Mouse (Mus musculus) gastrocnemius, adult 8-10 months (tissue): ENCODE results near the gene Col1a2. TPM values are rescaled to one million over a fixed set of nuclear protein-coding genes. Genes with fewer than 3 reads are reported as not detected.

Experiments used
- DNase-seq, 2 experiments: peaks; one replicate each; pipeline ENCODE4 v3.0.0; 2022; ENCODE audit warnings: low spot score in 2 of 2
- total RNA-seq, 4 experiments: library from RNA; stranded (reverse); gene quantifications; 2 replicates each; pipeline ENCODE4 v1.2.4; 2022

Gene Col1a2
- 100 to 1,000 TPM in 1 of 4 experiments, 10 to 100 TPM in 3; 34.0 to 100 (median 47.3) TPM for total RNA-seq

GRCm38 (mm10) chr6:4504603-4505131, at the start of gene Col1a2:
TSS of gene Col1a2 (plus strand) at chr6:4504814.
- DNase-seq: no peak

DNA sequence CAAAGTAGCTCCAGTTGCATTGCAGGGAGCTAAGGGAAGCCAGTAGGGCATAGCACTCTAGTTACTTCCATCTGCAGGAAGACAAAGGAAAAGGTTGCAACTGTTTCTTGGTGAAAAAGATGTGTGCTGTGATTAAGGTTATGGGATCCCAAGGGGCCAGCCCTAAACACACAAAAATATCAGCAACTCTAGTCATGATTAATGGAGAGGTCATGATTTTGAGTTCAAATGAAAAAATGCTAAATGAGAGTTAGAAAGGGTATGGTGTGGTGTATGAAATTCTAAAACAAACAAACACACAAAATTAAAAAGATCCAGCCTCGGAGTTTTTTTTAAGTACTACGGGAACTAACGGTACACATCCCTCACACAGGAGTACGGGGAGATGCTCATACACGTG, 49.1 kb upstream of the Col1a2 start:
- DNase-seq: no peak

DNA sequence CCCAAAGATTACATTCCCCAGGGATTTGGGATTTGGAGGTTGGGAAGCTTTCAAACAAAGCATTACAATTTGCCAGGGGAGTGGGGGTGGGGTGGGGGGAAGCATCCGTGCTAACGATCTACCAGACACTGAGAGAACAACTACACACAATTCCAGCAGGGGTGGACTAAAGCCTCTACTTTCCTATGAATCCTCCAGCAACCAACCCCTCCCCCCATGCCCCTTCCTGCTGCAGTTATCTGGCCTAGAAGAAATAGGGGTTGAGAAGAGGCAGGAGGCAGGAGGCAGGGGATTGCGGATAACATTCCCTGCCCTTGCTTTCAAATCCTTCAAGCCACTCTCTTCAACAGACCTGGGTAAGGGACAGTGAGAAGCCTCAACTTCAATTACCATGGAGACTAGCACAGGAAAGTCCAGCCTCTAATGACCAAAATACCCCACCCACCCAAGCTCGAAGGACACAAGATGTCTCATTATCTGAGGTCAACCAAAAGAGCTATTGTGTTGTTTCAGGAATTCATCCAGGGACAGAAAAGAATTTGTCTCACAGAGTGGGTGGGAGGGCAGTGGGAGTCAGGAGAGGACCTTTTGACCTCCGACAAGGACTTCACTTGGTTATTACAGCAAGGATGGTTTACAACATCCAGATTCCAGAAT, 48.5 kb upstream of the Col1a2 start:
- no peak for DNase-seq

DNA sequence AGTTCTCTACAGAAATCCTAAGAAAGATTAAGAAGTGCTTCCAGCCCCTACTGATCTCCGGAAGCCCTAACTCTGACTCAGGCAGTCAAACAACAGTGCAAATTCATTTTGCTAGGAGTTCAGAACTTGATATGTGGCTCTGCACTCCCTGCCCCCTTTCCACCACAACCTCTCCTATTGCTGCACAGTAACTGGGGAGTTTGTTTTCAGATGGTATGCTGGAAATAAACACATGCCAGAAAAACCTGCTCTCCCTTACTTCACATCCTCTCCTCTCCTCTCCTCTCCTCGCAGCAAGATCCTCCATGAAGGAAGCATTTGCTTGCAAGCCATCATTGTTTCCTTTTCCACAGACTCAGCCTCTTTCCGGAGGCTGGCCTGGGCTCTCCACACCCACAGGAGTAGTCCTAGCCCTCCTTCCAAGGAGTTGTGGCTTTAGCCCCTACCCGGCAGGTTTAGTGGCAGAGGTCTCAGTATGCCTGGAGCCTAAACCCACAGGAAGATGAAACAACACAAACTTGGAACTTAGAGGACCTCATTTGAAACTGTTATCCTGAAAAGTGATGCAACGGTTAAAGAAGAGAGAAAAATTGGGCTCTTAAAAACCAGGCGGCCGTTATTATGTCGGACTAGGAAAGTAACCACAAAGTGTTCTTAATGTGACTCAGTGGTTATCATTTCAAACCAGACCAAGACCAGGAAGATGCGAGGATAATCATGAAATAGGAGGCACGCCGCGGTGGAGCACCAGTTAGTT, 47.7 kb upstream of the Col1a2 start:
- DNase-seq: no peak

GRCm38 (mm10) chr6:4457555-4457996, 47.0 kb upstream of the Col1a2 start:
- DNase-seq: peak; percentile 67 to 78

- no peak for DNase-seq
These were observed 39.3 kb upstream of the Col1a2 start for GRCm38 (mm10) chr6:4465320-4465719.

DNA sequence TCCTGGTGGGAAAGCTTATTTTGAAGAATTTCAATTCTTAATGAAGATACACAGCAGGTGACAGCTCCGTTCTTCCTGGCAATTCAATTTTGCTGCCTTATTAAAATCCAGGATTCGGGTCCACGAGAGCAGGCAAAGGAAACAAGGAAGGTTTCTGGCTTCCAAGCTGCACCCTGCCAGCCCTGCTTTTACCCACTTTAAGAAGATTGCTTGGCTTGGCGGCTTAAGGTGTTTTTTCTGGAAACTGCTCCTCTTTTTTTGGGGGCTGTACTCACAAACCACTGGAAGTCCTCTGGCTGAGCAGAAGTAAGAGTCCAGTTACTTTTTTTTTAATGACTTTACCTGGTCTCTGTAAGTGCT, 21.1 kb upstream of the Col1a2 start:
- no peak for DNase-seq

DNA sequence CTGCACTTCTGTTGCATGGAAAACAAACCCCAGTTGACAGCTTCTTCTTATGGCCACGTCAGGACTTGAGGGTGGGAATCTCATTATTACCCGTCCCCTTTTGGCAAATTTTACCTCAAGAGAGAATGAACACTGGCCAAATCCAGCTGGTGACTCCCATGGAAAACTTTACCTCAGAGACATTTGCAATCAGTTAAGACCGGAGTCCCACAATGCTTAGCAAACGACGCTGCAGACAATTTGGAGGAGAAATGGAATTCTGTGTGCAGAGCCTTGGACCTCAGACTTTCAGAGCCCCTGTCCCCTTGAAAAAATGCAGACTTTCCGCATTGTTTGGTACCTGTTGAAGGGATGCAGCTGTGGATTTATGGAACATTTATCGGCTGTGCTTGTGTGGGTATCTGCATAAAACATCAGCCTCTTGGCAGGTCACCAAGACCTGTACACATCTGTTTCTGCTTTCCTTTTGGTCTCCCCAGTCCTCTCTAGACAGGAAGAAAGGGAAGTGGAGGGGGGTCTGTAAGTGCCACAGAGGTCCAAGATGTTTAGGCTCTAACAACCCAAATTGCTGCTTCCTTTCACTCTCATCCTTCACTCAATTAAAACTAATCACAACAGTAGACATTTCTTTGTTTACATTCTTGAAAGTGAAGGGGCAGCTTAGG, 20.5 kb upstream of the Col1a2 start:
- peak in 1 of 2 experiments; percentile 24 for DNase-seq

DNA sequence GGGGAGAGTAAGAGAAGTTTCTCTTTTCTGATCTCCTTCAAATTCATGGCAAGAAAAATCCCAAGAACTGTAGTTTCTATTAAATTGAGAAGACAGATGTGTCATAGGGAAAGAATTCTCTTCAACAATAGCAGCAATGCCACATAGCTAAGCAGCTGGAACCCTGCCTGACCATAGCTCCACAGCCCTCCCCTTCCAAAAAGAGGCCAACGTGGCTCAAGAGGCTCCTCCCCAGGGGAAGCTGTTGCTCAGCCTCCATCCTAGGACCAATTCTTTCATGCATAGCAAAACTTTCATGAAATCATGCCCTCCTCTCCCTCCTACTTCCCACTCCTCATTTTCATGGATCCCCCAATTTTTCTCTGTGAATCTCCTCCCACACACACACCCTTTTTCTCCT, 16.3 kb upstream of the Col1a2 start:
- DNase-seq: peak; percentile 49 to 75

- DNase-seq: no peak
These were observed 15.6 kb upstream of the Col1a2 start for GRCm38 (mm10) chr6:4488966-4489365.

GRCm38 (mm10) chr6:4489366-4490245, 15.0 kb upstream of the Col1a2 start:
- DNase-seq: peak; percentile 29 to 35

- DNase-seq: no peak
These were observed 10.9 kb upstream of the Col1a2 start for GRCm38 (mm10) chr6:4493666-4494065.

DNA sequence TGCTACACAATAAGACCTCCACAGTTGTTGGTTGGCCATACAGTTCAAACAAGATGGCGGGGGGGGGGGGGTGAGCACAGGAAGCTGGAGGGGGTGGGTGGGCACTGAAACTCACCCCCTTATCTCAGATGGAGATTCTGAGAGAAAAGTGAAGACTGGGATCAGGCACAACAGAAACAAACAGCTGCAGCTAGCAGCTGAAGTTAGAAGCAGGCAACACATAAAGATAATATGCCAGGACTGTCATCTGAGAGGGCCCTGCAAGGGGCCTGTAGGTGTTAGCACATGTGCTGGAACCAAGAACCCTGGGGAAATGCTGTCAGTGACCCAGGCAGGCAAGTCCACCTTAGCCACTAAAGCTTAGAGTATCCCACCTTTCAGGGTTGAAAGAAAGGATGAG, 8.2 kb upstream of the Col1a2 start:
- DNase-seq: no peak

DNA sequence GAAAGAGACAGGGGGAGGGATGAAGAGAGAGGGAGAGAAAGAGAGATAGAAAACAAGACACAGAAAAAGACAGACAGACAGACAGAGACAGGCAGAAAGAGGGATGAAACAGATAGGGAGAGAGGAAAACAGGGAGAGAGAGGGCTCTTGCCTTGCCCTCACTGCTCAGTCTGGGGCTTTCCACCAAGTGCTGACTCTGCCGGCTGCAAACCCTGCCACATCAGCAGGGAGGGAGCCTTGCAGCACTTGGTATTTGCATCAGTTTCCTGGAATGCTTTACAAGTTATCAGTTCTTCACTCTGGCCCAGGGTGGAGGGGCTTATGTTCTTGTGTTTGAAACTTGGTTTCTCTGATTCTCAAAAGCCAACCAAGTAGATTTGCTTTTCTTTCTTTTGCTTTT, 1.5 kb upstream of the Col1a2 start:
- DNase-seq: no peak

DNA sequence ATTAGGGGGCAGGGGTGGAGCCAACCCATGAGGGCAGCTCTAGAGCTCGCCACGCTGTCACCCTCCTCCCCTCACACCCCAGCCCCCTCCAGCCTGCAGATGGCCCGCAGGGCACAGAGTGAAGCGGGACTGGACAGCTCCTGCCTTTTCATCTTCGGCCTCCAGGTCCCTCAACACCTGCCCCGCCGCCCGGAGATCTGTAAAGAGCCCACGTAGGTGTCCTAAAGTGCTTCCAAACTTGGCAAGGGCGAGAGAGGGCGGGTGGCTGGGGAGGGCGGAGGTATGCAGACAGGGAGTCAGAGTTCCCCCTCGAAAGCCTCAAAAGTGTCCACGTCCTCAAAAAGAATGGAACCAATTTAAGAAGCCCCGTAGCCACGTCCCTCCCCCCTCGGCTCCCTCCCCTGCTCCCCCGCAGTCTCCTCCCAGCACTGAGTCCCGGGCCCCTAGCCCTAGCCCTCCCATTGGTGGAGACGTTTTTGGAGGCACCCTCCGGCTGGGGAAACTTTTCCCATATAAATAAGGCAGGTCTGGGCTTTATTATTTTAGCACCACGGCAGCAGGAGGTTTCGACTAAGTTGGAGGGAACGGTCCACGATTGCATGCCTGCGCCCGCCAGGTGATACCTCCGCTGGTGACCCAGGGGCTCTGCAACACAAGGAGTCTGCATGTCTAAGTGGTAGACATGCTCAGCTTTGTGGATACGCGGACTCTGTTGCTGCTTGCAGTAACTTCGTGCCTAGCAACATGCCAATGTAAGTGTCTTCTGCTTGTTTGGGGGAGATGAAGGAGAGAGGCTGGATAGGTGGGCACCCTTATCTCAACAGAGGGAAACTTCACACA, 764 bp downstream of the Col1a2 start:
- peak; percentile 48 to 55 for DNase-seq

DNA sequence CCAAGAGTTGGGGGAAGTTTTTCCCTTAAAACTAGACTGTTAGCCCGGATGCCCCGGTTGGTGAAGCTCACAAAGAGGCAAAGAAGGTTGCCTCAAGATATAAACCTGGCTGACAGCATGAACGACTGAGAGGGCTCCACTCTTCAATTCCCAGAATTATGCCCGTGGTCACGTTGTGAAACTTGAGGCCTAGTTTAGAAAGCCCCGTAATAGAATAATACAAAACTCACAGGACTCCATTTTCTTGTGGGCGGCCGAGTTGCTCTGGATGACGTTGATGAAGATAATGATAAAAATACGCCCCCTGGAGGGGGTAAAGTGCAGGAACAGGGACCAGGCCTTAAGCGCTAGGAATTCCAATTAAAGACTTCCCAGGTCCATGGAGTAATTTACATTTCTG, 1.5 kb downstream of the Col1a2 start:
- DNase-seq: no peak

GRCm38 (mm10) chr6:4506791-4507190, 2.2 kb downstream of the Col1a2 start:
- DNase-seq: no peak

DNA sequence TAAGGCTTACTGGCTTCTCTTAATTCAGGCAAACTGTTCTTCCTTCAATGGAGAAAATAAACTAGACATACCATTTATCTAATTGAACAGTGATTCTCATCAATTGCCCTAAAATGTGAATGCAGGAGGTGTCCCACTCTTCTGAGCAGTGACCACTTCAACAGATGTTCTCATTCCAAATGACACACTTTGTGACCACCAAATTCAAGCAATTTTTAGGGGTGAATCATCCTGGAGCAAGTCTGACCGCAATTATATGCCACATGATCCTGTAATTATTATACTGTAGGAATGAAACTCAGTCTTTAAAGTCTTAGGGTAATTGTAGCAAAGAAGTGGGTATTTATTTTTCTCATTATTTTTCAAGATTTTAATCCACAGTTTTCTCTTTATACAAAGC, 2.7 kb downstream of the Col1a2 start:
- no peak for DNase-seq

- DNase-seq: no peak
These were observed 3.7 kb downstream of the Col1a2 start for GRCm38 (mm10) chr6:4508279-4508678.

GRCm38 (mm10) chr6:4509395-4509794, 4.8 kb downstream of the Col1a2 start:
- no peak for DNase-seq
